Mouse (Mus musculus): ENCODE data around the gene Prkag2. TPM values are rescaled to one million over a fixed set of nuclear protein-coding genes. Genes with fewer than 3 reads are reported as not detected.
A peak's percentile ranks its signal among the peaks of the same experiment; 100 is the strongest.

Gene Prkag2
- polyA plus RNA-seq, 2 experiments = 3.1 to 4.0 TPM

DNA sequence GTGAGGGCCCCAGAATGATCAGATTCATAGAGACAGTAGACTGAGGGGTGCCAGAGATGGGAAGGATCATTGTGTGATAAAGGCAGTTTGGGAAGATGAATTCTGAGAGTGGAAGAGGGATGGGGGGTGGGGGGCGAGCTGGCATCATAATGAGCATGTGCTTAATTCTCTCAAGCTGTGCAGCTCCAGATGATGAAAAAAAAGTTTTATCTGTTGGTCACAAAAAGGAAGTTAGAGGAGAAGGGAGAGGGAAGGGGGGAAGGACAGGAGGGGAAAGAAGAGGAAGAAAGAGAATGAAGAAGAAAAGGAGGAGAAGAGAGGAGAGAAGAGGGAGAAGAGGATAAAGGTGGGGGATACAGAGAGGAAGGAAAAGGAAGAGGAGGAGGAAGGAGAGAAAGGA is 116.3 kb downstream of the Prkag2 start:
- Histone ChIP-seq H3K9ac (replicated peaks) (no peak overlapping the region), H3K27me3 (ENCODE audit: control insufficient read depth, insufficient read depth, low read length) (no peaks in the 10 kb centered on the region; the same call in 1 of the 2 replicates), H3K4me3 (ENCODE audit: insufficient read depth in 1 of 2, low read depth in 2 of 2, low read length in 2 of 2) (no peak overlapping the region), H3K36me3 (replicated peaks; ENCODE audit: control insufficient read depth, insufficient read depth, low read depth) (no peaks in the 10 kb centered on the region), H3K4me2 (ENCODE audit: low read depth) (no peak overlapping the region), H3K9me3 (ENCODE audit: control insufficient read depth, low read length) (no peaks in the 10 kb centered on the region), H3K27ac (no peak overlapping the region), H3K4me1 (replicated peaks; ENCODE audit: control insufficient read depth in 2 of 2, insufficient read depth in 2 of 2, low read length in 1 of 2) (peaks cover 10 to 12% of the 10 kb centered on the region in 2 experiments)
- WGBS (ENCODE audit: insufficient replicate concordance) = 28% methylated on average over 1 of the region's 1 CpGs
- no peak for TF ChIP-seq CTCF (IDR thresholded peaks at IDR 0.05; ENCODE audit: low read depth)
- no peak for TF ChIP-seq EP300 (IDR thresholded peaks at IDR 0.05; ENCODE audit: low read depth)
- DNase-seq (ENCODE audit: low read depth in 3 of 3, low spot score in 3 of 3) (no peak), ATAC-seq (ENCODE audit: insufficient read depth) (no peak)

DNA sequence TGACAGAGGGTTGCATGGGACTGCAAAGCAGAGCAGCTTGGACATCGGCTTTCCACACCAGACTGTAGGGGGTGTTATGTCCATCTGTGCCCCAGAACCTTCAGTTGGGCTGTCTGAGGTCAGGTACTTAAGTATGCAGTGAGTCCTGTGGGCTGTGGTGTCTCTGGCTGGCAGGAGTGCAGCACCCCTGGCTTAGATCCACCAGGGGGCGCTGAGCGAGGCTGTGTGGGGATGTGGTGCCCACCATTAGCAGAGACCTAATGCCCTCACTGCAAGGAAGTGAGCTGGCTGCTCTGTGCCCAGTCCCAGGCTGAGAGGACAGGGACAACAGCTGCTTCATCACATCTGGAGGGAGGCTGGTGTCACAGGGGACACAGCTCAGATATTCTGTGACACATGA is 116.9 kb downstream of the Prkag2 start:
- ATAC-seq (ENCODE audit: insufficient read depth) (no peak), DNase-seq (ENCODE audit: low read depth in 3 of 3, low spot score in 3 of 3) (no peak)
- no peak overlapping the region for H3K4me3 ChIP-seq (ENCODE audit: insufficient read depth in 1 of 2, low read depth in 2 of 2, low read length in 2 of 2)
- peak; percentile 90 for TF ChIP-seq CTCF (IDR thresholded peaks at IDR 0.05; ENCODE audit: low read depth)
- no peak for TF ChIP-seq EP300 (IDR thresholded peaks at IDR 0.05; ENCODE audit: low read depth)
- H3K36me3 ChIP-seq (replicated peaks; ENCODE audit: control insufficient read depth, insufficient read depth, low read depth) = no peaks in the 10 kb centered on the region
- H3K27me3 ChIP-seq (ENCODE audit: control insufficient read depth, insufficient read depth, low read length) = no peaks in the 10 kb centered on the region; the same call in 1 of the 2 replicates
- WGBS (ENCODE audit: insufficient replicate concordance) = 4% methylated on average over 3 of the region's 3 CpGs
- no peaks in the 10 kb centered on the region for H3K9me3 ChIP-seq (ENCODE audit: control insufficient read depth, low read length)
- H3K9ac ChIP-seq (replicated peaks) = no peak overlapping the region
- H3K4me1 ChIP-seq (replicated peaks; ENCODE audit: control insufficient read depth in 2 of 2, insufficient read depth in 2 of 2, low read length in 1 of 2) = peaks cover 10 to 18% of the 10 kb centered on the region in 2 experiments
- H3K27ac ChIP-seq = no peak overlapping the region
- no peak overlapping the region for H3K4me2 ChIP-seq (ENCODE audit: low read depth)

DNA sequence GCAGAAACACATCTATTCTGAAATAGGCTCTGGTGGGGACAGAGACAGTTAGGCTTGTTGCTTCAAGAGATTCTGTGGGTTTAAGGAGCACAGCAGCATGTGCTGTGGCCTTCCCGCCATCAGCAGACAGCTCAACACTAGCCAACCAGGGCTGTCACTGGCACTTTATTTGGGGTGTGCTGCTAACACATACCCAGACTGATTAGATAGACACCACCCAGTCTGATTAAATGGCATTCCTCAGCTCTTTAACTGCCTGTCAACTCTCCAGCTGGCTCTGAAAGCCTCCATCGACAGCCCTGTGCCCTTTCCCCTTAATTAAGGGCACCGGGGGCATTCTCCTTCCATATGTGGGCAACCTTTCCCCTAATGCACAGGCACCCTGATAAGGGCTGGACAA is 118.2 kb downstream of the Prkag2 start:
- DNase-seq (ENCODE audit: low read depth in 3 of 3, low spot score in 3 of 3) = no peak
- no peak overlapping the region for H3K4me3 ChIP-seq (ENCODE audit: insufficient read depth in 1 of 2, low read depth in 2 of 2, low read length in 2 of 2)
- no peak for ATAC-seq (ENCODE audit: insufficient read depth)
- peaks cover 10 to 18% of the 10 kb centered on the region in 2 experiments for H3K4me1 ChIP-seq (replicated peaks; ENCODE audit: control insufficient read depth in 2 of 2, insufficient read depth in 2 of 2, low read length in 1 of 2)
- no peaks in the 10 kb centered on the region for H3K36me3 ChIP-seq (replicated peaks; ENCODE audit: control insufficient read depth, insufficient read depth, low read depth)
- TF ChIP-seq EP300 (IDR thresholded peaks at IDR 0.05; ENCODE audit: low read depth) (no peak), CTCF (IDR thresholded peaks at IDR 0.05; ENCODE audit: low read depth) (no peak)
- H3K9ac ChIP-seq (replicated peaks) = no peak overlapping the region
- no peaks in the 10 kb centered on the region for H3K9me3 ChIP-seq (ENCODE audit: control insufficient read depth, low read length)
- WGBS (ENCODE audit: insufficient replicate concordance) = 68% methylated on average over 3 of the region's 3 CpGs
- no peaks in the 10 kb centered on the region; the same call in 1 of the 2 replicates for H3K27me3 ChIP-seq (ENCODE audit: control insufficient read depth, insufficient read depth, low read length)
- no peak overlapping the region for H3K27ac ChIP-seq
- no peak overlapping the region for H3K4me2 ChIP-seq (ENCODE audit: low read depth)

DNA sequence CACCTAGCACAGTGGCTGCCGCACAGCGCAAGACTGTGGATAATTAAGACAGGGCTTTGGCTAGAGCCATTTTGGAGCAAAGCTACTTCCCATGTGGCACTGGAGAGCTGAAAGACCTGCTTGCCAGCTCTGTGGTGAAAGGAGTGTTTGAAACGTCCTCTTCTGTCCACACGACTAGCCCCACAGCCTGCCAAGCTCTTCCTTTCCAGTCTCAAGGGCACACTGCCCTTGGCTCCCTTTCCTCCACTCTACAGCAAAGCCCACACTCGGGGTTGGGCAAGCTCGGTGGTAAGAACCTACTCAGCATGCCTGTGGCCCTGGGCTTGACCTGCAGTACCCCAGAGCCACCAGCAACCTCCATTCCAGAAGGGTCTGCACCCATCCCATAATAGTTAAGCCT is 118.7 kb downstream of the Prkag2 start:
- Histone ChIP-seq H3K9me3 (ENCODE audit: control insufficient read depth, low read length) (no peaks in the 10 kb centered on the region), H3K4me3 (ENCODE audit: insufficient read depth in 1 of 2, low read depth in 2 of 2, low read length in 2 of 2) (no peak overlapping the region), H3K4me2 (ENCODE audit: low read depth) (no peak overlapping the region), H3K27me3 (ENCODE audit: control insufficient read depth, insufficient read depth, low read length) (no peaks in the 10 kb centered on the region; the same call in 1 of the 2 replicates), H3K36me3 (replicated peaks; ENCODE audit: control insufficient read depth, insufficient read depth, low read depth) (no peaks in the 10 kb centered on the region), H3K4me1 (replicated peaks; ENCODE audit: control insufficient read depth in 2 of 2, insufficient read depth in 2 of 2, low read length in 1 of 2) (peaks cover 10 to 18% of the 10 kb centered on the region in 2 experiments), H3K27ac (no peak overlapping the region), H3K9ac (replicated peaks) (no peak overlapping the region)
- TF ChIP-seq EP300 (IDR thresholded peaks at IDR 0.05; ENCODE audit: low read depth) (no peak), CTCF (IDR thresholded peaks at IDR 0.05; ENCODE audit: low read depth) (no peak)
- DNase-seq (ENCODE audit: low read depth in 3 of 3, low spot score in 3 of 3) (no peak), ATAC-seq (ENCODE audit: insufficient read depth) (no peak)
- 52% methylated on average over 6 of the region's 6 CpGs for WGBS (ENCODE audit: insufficient replicate concordance)

DNA sequence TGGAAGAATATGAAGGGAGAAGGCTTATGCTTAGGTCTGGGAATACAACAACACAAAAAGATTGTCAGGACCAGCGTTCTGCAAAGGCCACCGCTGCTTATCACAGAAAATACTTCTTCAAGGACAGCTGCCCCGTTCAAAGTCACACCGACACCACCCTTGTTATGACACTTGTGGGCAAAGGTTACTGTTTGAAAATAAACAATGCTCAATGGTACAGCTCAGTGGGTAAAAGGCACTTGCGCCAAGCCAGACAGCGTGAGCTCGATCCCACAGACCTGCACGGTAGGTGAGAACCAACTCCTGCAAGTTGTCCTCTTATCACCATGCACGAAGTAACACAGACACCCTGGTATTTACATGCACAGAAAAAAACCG is 120.5 kb downstream of the Prkag2 start:
- Histone ChIP-seq H3K4me1 (replicated peaks; ENCODE audit: control insufficient read depth in 2 of 2, insufficient read depth in 2 of 2, low read length in 1 of 2) (peaks cover 10 to 18% of the 10 kb centered on the region in 2 experiments), H3K4me3 (ENCODE audit: insufficient read depth in 1 of 2, low read depth in 2 of 2, low read length in 2 of 2) (no peak overlapping the region), H3K4me2 (ENCODE audit: low read depth) (no peak overlapping the region), H3K27ac (no peak overlapping the region), H3K27me3 (ENCODE audit: control insufficient read depth, insufficient read depth, low read length) (no peaks in the 10 kb centered on the region; the same call in 1 of the 2 replicates), H3K9ac (replicated peaks) (no peak overlapping the region), H3K9me3 (ENCODE audit: control insufficient read depth, low read length) (no peaks in the 10 kb centered on the region), H3K36me3 (replicated peaks; ENCODE audit: control insufficient read depth, insufficient read depth, low read depth) (no peaks in the 10 kb centered on the region)
- no peak for ATAC-seq (ENCODE audit: insufficient read depth)
- no peak for TF ChIP-seq EP300 (IDR thresholded peaks at IDR 0.05; ENCODE audit: low read depth)
- TF ChIP-seq CTCF (IDR thresholded peaks at IDR 0.05; ENCODE audit: low read depth) = no peak
- WGBS (ENCODE audit: insufficient replicate concordance) = 36% methylated on average over 10 of the region's 10 CpGs
- DNase-seq (ENCODE audit: low read depth in 3 of 3, low spot score in 3 of 3) = no peak
